Mouse (Mus musculus) G1E-ER4 (cell line): Measurements from ENCODE around the gene Tenm2. TPM values are rescaled to one million over a fixed set of nuclear protein-coding genes. Genes with fewer than 3 reads are reported as not detected.

Source experiments
- GATA1 ChIP-seq: IDR thresholded peaks from one replicate; pipeline ENCODE4 v1.8.0; 2012; ENCODE audit warnings: low read length, inconsistent platforms
- polyA plus RNA-seq: library from polyadenylated mRNA; stranded (reverse); fragments of >175 nt; gene quantifications from 2 replicates; pipeline ENCODE4 v1.2.3, GENCODE M21; 2012

Gene Tenm2
- polyA plus RNA-seq, 1 experiment = not detected

DNA sequence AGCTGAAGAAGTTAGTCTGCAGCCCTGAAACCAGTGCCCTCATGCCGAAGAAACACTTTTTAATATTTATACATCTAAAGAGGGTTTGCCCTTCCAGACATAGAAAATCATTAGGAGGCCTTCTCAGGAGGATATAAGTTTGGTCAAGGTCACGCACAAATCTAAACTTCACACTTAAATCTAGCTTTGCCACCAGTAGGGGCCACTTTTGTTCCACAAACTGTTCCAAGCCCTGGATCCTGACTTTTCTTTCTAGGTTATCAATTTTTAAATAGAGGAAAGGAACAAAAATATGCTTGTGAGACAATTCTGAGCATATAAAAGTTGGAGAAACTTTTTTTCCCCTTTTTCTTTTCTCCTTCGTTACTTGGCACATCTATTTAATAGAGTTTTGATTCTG lies 989.6 kb downstream of the Tenm2 start:
- no peak for TF ChIP-seq GATA1

DNA sequence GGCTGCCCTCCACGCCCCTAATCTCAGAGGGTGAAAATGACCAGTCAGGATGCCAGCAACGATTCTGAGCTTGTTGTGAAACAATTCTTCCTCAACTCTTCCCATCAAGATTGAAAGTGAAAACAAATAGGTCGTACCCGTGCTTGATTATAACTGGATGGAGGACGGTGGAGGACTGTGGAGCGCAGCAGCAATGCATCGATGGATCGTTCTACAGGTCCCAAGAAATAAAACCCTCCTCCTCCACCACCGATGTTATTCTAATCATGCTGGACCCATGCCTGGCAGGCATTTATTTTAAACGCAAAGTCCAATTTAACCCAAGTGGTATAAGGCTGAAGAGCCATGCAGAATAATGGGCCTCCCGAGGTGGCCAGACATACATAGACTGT lies 991.3 kb downstream of the Tenm2 start:
- TF ChIP-seq GATA1 = no peak

DNA sequence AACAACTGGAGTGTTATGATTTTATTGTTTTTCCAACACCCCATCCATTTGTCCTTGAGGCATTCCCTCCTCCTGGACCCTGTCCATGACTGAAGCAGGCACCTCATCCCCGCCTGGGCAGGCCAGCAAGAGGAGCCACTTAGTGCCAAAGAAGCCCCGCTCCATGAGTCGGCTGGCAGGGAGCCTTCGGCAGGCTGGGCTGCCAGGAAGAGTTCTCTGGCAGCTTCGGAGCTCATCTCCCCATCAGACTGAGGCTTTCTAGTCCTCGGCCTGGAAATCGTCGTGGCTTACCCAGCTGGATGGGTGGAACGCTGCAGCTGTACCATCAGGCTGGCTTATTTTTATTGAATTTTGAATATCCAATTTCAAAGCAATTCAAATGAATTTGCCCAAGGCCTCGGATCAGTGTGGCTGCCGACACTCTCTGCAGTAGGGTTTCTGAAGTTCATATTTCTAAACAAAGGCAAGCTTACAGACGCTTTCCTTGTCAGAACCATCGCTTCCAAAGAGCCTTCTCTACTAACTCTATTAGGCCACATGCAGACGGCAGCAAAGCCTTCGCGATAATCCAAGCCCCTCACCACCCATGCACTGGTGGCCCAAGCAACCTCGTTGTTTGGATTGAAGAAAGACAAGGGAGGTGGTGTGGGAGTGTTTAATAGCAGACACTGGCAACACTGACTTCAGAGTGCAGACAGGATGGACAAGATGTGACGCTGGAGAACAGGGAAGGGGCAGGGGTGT lies 991.8 kb downstream of the Tenm2 start:
- no peak for TF ChIP-seq GATA1

DNA sequence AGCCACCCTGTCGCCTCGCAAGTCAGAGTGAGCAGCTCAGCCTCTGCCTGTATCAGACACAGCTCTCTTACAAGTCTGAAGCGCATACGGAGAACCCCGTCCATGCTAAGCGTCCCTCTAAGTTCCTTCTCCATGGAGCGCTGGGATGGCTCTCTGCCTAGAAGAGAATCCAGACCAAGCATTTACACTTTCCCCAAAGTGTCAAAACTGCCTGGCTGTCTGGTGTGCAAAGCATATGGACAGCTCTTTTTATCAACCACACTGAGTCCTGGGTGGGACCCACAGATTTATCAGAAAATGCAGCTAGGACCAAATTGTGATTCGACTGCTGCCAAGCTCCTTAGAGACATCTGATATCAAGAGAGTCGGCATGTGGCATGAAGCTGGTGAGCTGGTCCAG lies 996.9 kb downstream of the Tenm2 start:
- TF ChIP-seq GATA1 = no peak

DNA sequence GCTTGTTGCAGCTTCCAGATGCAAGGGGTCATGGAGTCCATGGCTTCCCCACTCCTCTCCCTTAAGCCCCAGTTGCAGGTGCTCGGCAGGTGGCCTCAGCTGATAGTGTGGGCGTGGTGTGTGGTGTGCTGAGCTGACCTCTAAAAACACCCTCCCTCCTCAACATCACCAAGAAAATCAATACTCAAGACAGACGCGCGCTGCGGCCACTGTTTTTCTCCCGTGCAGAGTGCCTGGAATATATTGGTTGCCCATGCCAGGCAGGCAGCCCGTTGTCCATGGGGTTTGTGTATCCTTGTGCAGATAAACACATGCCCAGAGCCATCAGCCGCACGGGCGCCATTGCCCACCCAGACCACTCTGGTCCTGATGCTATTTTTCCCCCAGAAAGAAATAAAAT lies 1007.1 kb downstream of the Tenm2 start:
- TF ChIP-seq GATA1 = no peak

DNA sequence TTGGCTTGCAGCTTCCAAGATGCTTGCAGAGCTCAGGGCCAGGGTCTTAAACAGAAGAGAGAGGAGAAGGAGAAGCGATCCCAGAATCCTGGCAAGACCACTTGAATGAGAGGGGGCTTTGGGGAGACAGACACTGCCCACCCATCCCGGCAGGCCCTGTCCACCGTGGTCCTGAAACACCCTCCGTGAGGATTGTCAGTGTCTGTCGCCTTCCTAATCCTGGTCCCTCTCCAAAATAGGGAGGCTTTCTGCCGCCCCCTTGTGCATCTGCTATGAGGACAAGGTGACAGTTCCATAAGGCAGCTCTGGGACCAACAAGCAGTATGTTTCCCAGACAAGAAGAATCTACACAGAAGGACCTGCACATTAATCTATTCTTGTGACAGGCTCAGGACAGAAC lies 1007.6 kb downstream of the Tenm2 start:
- TF ChIP-seq GATA1 = no peak

DNA sequence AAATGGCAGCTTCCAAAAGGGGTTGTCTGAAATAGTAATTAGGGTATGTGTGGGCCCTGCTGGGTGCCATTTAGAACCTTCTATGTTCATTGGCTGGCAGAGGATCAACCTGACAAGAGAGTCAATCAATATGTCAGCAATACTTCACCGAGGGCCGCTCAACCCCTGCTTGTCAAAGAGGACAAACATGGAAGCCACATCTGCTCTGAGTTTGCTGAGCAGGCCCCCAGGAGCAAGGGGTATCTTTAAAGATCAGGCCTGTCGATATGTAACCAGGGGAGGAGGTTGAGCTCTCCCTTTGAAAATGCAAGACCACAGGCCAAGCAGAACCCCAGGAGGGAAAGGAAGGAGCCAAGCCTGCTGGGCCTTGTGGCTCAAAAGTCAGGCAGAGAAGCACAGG lies 1009.7 kb downstream of the Tenm2 start:
- TF ChIP-seq GATA1 = no peak

DNA sequence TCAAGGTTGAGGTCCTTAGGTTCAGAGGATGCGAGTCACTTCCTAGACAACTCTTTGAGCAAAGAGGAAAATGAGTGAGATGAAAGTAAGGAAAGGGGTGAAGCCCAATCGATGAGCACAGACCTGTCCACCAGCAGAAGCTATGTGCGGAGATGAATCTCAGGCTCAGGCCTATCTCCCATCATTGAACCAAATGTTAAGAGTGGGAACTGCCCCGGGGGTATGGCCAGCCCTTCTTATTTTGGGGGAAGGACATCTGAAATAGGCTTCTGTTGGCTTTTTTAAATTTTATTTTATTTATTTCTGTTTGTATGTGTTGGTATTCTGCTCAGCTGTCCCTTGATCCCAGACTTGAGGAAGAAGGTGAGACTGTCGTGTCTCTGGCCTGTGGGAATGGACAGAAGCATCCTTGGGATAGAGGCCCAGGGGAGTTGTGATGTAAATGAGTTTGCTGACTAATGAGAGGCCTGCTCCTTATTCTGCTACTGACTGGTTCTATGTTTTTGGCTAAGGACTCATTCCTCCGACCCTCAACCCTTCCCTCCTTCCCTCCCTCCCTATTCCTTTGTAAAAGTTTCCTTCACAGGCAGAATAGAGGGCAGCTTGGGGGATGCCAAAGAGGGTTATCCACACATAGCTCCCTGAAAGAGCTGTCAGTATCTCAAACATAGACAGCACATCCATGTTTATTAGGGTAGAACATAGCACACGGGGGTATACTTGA lies 1011.9 kb downstream of the Tenm2 start:
- no peak for TF ChIP-seq GATA1

DNA sequence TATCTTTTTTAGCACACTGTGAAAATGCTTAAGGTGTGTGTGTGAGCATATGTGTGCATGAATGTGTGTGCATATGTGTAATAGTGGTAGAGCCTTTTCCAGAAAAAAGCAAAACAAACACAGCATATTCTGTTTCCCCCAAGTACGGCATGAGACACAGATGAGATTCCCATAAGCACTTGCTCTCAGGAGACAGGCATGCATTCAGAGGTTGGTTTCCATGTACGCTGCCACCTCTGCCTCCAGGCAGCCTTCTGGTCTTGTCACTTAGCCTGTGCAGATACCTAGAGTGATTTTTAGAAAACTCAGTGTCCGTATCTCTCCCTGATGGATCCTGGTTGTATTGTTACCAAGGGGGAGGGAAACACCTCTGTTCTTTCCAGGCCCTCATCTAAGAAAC lies 1013.7 kb downstream of the Tenm2 start:
- TF ChIP-seq GATA1 = no peak

DNA sequence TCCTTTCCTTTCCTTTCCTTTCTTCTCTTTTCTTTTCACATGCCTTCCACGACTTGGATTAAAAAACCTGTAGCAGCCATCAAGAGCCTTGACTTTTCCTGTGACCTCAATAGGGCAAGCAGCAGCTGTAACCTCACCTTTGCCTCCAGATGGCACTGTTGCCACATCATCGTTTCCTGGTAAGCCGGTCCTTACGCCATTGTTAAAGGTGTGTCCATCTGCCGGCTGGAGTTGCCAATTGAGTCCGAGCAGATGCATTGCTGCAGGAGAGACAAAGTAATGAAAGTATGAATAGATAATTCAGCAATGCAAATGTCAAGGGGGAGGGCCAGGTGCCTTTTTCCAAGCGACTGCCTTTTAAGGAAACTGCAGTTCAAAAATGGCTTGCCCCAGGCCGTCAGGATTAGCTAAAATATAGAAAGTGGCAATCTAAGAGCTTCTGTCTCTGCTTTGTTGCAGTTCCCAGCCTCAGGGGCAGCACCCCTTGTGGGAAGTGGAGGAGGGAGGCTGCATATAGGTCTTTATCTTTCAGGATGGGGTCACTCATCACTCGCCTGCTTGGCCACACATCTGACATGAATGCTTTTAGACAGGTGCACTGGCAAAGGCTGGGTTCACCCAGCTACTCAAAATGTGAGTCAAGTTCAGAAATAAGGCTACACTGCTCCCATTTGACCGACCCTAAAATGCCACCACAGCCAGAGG lies 1014.3 kb downstream of the Tenm2 start:
- no peak for TF ChIP-seq GATA1

DNA sequence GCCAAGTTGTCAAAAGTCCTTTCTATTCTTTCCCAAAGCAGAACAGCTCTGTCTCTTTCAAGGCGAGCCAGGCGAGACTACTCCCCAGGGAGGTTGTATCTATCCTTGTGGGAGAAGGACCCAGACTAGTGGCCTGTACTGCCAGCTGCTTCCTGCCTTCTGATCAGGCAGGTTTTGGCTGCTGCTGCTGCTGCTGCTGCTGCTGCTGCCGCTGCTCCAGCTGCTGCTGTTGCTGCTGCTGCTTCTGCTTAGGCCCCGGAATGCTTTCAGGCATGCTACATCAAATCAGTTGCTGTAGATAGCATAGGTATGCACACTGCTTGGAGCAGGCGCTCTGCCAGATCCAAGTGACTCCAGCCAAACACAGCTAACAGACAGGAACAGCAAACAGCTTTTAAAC lies 1015.1 kb downstream of the Tenm2 start:
- no peak for TF ChIP-seq GATA1

DNA sequence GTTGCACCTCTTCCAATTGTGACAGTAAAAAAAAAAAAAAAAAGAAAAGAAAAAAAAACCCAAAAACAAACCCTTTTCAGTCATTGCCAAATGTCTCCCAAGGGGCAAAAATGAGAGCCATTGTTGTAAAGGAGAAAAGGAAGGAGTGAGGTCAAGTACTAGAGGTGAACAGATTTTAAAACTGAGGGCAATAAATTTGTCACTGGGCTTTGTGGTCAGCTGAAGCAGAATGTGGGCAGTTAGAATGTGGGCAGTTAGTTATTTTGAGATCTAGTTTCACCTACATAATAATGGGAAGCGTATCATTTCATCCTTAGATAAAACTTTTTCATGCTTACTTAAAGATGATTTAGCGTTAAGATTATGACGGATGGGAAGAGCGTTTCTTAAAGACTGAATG lies 1016.2 kb downstream of the Tenm2 start:
- no peak for TF ChIP-seq GATA1

DNA sequence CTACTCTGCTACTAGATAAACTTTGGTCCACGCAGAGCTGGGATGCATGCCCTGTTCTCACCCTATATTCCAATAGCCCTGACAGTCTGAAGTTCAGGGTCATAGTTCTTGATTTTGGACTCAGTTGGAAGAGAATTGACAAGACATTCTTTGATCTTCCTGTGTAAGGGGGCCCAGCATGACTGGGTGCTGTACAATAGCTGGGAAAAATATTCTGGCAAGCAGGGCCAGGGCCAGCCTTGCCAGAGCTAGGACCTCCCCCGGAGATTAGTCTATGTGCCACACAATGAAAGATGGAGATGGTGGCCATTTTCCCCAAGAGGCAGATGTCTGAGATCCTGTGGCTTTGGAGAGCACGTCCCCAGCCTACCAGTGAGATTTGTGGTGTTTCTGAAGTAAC lies 1021.2 kb downstream of the Tenm2 start:
- TF ChIP-seq GATA1 = no peak

DNA sequence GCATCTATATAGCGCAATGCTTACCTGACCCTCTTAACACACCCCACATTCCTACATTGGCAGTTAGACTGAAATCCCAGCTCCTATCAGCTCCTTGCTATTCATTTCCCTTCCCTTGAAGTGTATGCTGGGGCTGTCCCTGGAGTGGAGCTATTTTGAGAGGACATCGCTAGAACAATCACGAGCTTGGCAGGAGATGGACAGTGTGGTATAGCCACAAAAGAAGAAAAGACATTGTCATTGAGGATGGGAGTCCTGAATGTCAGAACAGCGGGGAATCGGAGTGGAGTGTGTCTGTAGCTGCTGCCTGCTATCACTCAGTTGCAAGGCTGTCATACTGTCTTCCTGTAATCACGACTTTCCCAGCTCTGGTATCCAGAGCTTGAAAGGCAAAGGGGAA lies 1031.4 kb downstream of the Tenm2 start:
- no peak for TF ChIP-seq GATA1

DNA sequence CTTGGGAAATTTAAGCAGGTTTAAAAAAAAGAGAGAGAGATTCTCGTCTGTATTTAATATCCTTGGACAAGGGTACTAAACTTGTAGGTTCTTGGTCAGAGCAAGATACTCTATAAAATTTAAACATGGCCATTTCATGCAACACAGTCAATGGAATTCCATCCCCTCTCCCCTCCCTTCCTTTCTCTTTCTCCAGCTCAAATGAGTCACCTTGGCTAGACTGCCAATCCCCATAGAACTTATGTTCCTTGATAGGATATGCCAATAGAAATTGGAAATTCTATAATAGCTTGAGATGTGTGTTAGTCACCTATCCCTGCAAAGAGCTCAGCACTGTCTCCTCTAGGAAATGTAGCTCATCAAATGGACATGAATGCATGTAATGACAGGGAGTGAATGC lies 1031.9 kb downstream of the Tenm2 start:
- TF ChIP-seq GATA1 = no peak

DNA sequence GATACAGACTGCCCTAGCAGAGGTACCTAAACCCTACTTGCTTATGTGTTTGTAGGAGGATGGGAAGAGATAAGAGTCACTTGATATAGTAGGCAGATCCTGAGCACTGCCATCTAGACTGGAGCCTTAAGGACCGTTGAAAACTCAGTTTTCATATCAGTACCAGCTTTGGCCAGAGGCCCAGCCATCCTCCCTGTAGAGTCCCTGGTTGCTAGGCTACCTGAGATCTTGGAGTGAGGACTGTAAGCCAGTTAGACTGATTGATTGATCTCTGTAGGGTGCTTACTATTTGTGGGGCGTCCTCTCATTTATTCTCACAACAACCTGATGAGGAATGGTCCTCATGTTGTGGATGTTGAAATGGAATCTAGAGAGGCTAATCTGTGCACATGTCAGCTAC lies 1041.4 kb downstream of the Tenm2 start:
- TF ChIP-seq GATA1 = no peak

DNA sequence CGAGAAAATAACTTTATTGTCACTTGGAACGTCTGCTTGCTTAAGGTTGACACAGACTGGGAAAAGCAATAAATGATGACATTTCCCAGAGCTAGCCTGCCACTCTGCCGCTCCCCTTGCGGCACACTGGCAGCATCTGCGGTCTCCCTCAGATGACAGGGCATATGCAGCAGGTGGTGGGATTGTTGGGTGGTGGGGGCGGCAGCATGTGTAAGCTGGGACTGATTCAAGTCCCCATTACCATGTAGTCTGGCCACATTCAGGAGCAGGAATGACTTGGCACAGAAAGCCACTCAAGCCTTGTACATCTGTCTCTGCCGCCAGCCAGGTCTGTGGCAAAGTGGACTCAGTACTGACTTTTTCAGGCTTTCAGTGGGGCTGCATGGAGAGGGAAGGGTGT lies 1059.7 kb downstream of the Tenm2 start:
- TF ChIP-seq GATA1 = no peak
